Mouse (Mus musculus) lung, postnatal 0 days (tissue): ENCODE data around the gene Cox14. TPM values are rescaled to one million over a fixed set of nuclear protein-coding genes. Genes with fewer than 3 reads are reported as not detected.
A peak's percentile ranks its signal among the peaks of the same experiment; 100 is the strongest.

Experiments
- ATAC-seq: fragments of 200-750 bp; cut with Nextera tagmentation; 2 replicates; pipeline ENCODE4 v1.8.0; 2017; ENCODE audit warnings: moderate library complexity
- DNase-seq: peaks from one replicate; pipeline ENCODE4 v3.0.0-alpha.2; 2016; ENCODE audit warnings: low spot score
- H3K27ac ChIP-seq: fragments of 300-500 bp; sonication (generic); 2 replicates; pipeline ENCODE4 v1.5.1; 2014; ENCODE audit warnings: antibody characterized with exemption, mild to moderate bottlenecking, low read length, mixed read lengths
- H3K27me3 ChIP-seq: fragments of 300-500 bp; sonication (generic); replicated peaks from 2 replicates; pipeline ENCODE4 v1.6.1; 2014; ENCODE audit warnings: low read length, mixed read lengths; ENCODE audit not compliant: insufficient read depth
- H3K36me3 ChIP-seq: fragments of 300-500 bp; sonication (generic); 2 replicates; pipeline ENCODE4 v1.6.1; 2014; ENCODE audit warnings: low read length, mixed read lengths; ENCODE audit not compliant: insufficient read depth
- H3K4me1 ChIP-seq: fragments of 300-500 bp; sonication (generic); 2 replicates; pipeline ENCODE4 v1.6.1; 2014; ENCODE audit warnings: antibody characterized with exemption, low read depth, low read length, mixed read lengths; ENCODE audit not compliant: insufficient read depth
- H3K4me2 ChIP-seq: fragments of 300-500 bp; sonication (generic); replicated peaks from 2 replicates; pipeline ENCODE4 v1.6.1; 2014; ENCODE audit warnings: low read depth, mild to moderate bottlenecking, low read length, moderate library complexity, mixed read lengths
- H3K4me3 ChIP-seq: fragments of 300-500 bp; sonication (generic); 2 replicates; pipeline ENCODE4 v1.5.1; 2014; ENCODE audit warnings: low read depth, low read length
- H3K9ac ChIP-seq: fragments of 300-500 bp; sonication (generic); replicated peaks from 2 replicates; pipeline ENCODE4 v1.6.1; 2014; ENCODE audit warnings: low read depth, mild to moderate bottlenecking
- H3K9me3 ChIP-seq: fragments of 300-500 bp; sonication (generic); 2 replicates; pipeline ENCODE4 v1.6.1; 2016; ENCODE audit warnings: low read length, mixed read lengths
- CTCF ChIP-seq: IDR thresholded peaks from 2 replicates; pipeline ENCODE4 v1.5.1; 2016; ENCODE audit warnings: antibody characterized with exemption, mild to moderate bottlenecking
- EP300 ChIP-seq: IDR thresholded peaks from 2 replicates; pipeline ENCODE4 v1.6.1; 2016; ENCODE audit warnings: antibody characterized with exemption, mild to moderate bottlenecking, control low read depth
- WGBS: fragments of 180-500 bp; shearing (Covaris S2); extraction: QIAGEN DNeasy Blood & Tissue Kit; methylation state at CpG from one replicate; pipeline ENCODE4 v1.1.7; 2014; 5-methylcytosine and 5-hydroxymethylcytosine counted together
- polyA plus RNA-seq: library from polyadenylated mRNA; unstranded; fragments of >200 nt; fragmentation: Nextera tagmentation; extraction: Ambion mirVana; gene quantifications from 2 replicates; pipeline ENCODE4 v1.2.1, GENCODE M21; 2015

The Cox14 gene
- 197 and 206 TPM in 2 replicates for polyA plus RNA-seq

DNA sequence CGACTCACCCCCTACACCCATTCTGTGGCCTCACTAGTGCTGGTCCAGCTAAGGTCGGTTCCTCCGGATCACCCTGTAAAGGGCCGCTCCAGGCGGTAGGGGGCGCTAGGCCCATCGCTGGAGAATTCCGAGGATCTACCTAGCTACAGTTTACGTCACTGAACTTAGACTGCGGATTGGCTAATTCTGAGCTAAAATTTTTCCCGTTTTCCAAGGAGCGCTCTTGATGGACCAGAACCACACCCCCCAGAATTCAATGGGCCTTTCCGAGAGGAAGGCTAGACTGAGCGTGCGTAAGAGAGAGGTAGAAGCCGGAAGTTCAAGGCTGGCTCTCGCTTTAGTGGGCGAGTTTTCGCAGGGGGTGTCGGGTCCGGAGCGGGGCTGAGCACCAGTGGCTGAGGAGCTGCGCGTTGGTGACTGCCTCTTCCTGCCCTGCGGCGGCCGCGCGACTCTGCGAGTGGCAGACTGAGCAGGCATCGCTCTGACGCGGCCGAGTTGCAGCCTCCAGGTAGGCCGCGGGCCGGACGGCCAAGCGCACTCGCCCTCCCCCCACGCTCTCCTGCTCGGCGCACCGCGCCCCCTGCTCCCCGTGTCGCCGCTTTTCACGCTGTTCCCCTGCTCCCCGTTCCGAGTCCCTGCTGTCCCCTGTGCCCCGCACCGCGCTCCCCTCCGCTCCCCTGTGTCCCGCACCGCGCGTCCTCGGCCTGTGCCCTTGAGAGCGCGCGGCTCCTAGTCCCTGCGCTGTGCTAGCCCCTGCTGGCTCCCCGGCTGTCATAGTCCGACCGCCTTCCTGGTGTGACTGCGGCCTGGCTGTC, at the start of gene Cox14:
Cox14 (plus strand) TSS at position 278 of the 815 bp plus-strand sequence.
- Histone ChIP-seq H3K4me3 (peak within 1 kb of the TSS; percentile 62), H3K36me3 (no peaks in the 10 kb centered on the region), H3K9ac (peak within 1 kb of the TSS; percentile 86), H3K27ac (peak within 1 kb of the TSS; percentile 91), H3K4me2 (peak within 1 kb of the TSS; percentile 86), H3K4me1 (0 out of 2 replicates have a peak, but pooled peaks cover 8% of the 10 kb centered on the region), H3K9me3 (no peaks in the 10 kb centered on the region), H3K27me3 (no peaks in the 10 kb centered on the region)
- DNase-seq (peak; percentile 100), ATAC-seq (peak; percentile 93)
- under 1% methylated on average over 67 of the region's 68 CpGs for WGBS
- no peak for TF ChIP-seq EP300
- peak; percentile 97 for TF ChIP-seq CTCF

DNA sequence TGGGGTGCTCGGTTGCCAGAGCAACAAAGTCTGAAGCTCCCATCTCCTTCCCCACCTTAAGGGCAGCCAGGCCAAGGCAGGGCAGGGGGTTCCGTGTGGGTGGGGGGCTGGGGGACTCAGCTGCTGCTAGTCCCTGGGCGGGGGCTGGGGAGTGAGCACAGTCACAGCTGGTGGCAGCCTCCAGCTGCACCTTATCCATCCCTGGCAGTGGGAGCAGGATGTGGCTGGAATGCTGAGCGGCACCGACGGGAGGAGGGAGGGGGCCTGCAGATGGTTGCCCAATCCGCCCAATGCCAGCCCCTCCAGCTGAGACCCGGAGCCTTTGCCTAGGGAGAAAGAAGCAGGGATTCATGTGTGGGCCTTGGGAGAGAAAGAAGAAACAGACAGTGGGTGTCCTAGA, 48.3 kb upstream of the Cox14 start:
- Histone ChIP-seq H3K4me1 (no peaks in the 10 kb centered on the region), H3K9me3 (no peaks in the 10 kb centered on the region), H3K27me3 (peaks cover 9% of the 10 kb centered on the region; the same call in 1 of the 2 replicates), H3K4me3 (no peak overlapping the region), H3K4me2 (no peak overlapping the region), H3K27ac (no peak overlapping the region), H3K9ac (no peak overlapping the region), H3K36me3 (no peaks in the 10 kb centered on the region)
- ATAC-seq = no peak
- no peak for TF ChIP-seq EP300
- no peak for TF ChIP-seq CTCF
- no peak for DNase-seq
- WGBS = 53% methylated on average over 5 of the region's 8 CpGs

DNA sequence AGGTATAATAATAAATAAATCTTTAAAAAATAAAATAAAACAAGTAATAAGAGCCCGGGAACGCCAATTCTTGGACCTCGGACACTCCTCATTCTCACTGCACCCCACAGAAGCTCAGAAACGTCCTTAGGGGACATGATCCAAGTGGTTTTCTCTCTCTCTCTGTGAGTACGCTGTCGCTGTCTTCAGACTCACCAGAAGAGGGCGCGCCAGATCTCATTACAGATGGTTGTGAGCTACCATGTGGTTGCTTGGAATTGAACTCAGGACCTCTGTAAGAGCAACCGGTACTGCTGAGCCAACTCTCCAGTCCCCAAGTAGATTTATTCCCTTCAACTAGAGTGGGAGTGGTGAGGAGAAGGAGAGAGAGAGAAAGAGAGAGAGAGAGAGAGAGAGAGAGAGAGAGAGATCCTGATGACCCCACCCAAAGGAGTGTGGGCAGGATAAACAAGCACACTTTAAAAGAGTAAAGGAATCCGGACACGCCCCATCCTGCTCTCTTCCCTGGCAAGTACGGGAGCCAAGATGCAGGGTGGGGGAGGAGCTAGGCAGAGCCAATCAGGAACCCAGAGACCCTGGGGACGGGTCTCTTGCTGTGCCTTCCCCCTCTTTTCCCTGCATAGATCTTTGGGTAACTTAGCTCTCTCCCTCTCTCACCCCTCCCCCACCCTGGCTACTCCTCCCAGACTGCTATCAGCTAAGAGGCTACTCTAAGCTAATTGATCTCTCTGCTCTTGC, 47.2 kb upstream of the Cox14 start:
- TF ChIP-seq EP300 (no peak), CTCF (peak; percentile 54)
- H3K36me3 ChIP-seq = no peaks in the 10 kb centered on the region
- 14% methylated on average over 13 of the region's 13 CpGs for WGBS
- H3K4me1 ChIP-seq = no peaks in the 10 kb centered on the region
- DNase-seq = peak; percentile 34
- H3K4me2 ChIP-seq = no peak overlapping the region
- peak; percentile 35; the same call in 1 of the 2 replicates for ATAC-seq
- H3K9ac ChIP-seq = no peak overlapping the region
- no peak overlapping the region for H3K4me3 ChIP-seq
- no peaks in the 10 kb centered on the region; the same call in 1 of the 2 replicates for H3K27me3 ChIP-seq
- no peak overlapping the region for H3K27ac ChIP-seq
- H3K9me3 ChIP-seq = no peaks in the 10 kb centered on the region

DNA sequence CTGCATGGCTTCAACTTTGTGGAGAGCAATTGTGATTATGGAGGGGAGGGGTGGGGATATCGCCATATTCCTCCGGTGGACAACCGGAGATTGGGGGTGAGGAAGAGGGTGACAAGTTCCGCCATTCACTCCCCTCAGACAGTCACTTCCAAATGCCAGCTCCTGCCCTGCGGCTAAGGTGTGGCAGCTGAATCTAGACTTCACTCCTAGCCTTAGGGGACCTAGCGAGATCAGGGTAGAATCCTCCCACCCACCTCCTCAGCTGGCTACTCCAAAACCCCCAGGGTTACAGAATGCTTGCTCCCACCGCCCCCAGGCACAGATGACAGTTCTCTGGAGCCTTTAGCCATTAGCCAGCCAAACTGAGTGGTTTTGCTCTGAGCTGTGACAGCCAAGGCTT, 46.4 kb upstream of the Cox14 start:
- ATAC-seq (no peak), DNase-seq (no peak)
- Histone ChIP-seq H3K9me3 (no peaks in the 10 kb centered on the region), H3K4me1 (no peaks in the 10 kb centered on the region), H3K9ac (no peak overlapping the region), H3K27ac (no peak overlapping the region), H3K4me2 (no peak overlapping the region), H3K36me3 (no peaks in the 10 kb centered on the region), H3K27me3 (no peaks in the 10 kb centered on the region), H3K4me3 (no peak overlapping the region)
- TF ChIP-seq EP300 (no peak), CTCF (no peak)
- WGBS = 46% methylated on average over 7 of the region's 7 CpGs

DNA sequence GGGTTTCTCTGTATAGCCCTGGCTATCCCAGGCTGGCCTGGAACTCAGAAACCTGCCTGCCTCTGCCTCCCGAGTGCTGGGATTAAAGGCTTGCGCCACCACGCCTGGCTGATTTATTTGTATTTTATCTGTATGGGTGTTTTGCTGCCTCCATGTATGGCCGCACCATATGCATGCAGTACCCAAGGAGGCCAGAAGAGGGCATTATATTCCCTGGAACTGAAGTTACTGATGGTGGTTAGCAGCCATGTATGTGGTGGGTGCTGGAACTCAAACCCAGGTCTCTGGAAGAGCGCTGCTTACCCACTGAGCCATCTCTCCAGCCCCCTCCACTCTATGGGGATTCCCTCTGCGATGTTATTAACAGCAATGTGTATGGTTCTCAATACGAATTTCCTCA, 42.5 kb upstream of the Cox14 start:
- TF ChIP-seq EP300 = no peak
- TF ChIP-seq CTCF = peak; percentile 53
- Histone ChIP-seq H3K27me3 (no peaks in the 10 kb centered on the region), H3K9ac (no peak overlapping the region), H3K36me3 (no peaks in the 10 kb centered on the region), H3K27ac (no peak overlapping the region), H3K4me1 (no peaks in the 10 kb centered on the region), H3K4me3 (no peak overlapping the region), H3K9me3 (no peaks in the 10 kb centered on the region), H3K4me2 (no peak overlapping the region)
- ATAC-seq (no peak), DNase-seq (no peak)
- WGBS = 92% methylated on average over 7 of the region's 7 CpGs

DNA sequence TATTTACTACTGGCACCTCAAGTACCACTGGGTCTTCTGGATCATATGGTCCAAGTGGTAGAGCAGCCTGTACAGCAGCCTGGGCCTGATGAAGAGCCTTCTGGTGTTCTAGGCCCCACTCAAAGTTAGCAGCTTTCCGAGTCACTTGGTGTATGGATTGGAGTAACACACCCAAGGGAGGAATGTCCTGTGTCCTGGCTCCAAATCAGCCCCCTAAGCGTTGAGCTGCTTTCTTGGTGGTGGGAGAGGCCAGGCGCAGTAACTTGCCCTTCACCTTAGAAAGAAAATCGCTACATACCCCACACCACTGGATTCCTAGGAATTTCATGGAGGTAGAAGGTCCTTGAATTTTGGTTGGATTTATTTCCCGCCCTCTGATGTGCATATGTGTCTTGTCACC, 41.3 kb upstream of the Cox14 start:
- Histone ChIP-seq H3K4me1 (no peaks in the 10 kb centered on the region), H3K4me3 (no peak overlapping the region), H3K9ac (no peak overlapping the region), H3K9me3 (no peaks in the 10 kb centered on the region), H3K36me3 (no peaks in the 10 kb centered on the region), H3K4me2 (no peak overlapping the region), H3K27ac (no peak overlapping the region), H3K27me3 (no peaks in the 10 kb centered on the region)
- DNase-seq (no peak), ATAC-seq (no peak)
- TF ChIP-seq CTCF = no peak
- no peak for TF ChIP-seq EP300
- 88% methylated on average over 5 of the region's 5 CpGs for WGBS
